Mouse (Mus musculus) bone marrow macrophage, adult 2 months (primary cell): ENCODE data around the gene Syt16.

Experiments used
- CTCF ChIP-seq: IDR thresholded peaks from 2 replicates; pipeline ENCODE4 v1.5.1; 2012; ENCODE audit warnings: low read depth, mild to moderate bottlenecking, low read length, moderate library complexity
- POLR2A ChIP-seq: IDR thresholded peaks from 2 replicates; pipeline ENCODE4 v1.6.1; 2012; ENCODE audit warnings: mild to moderate bottlenecking, low read depth, low read length, borderline replicate concordance

DNA sequence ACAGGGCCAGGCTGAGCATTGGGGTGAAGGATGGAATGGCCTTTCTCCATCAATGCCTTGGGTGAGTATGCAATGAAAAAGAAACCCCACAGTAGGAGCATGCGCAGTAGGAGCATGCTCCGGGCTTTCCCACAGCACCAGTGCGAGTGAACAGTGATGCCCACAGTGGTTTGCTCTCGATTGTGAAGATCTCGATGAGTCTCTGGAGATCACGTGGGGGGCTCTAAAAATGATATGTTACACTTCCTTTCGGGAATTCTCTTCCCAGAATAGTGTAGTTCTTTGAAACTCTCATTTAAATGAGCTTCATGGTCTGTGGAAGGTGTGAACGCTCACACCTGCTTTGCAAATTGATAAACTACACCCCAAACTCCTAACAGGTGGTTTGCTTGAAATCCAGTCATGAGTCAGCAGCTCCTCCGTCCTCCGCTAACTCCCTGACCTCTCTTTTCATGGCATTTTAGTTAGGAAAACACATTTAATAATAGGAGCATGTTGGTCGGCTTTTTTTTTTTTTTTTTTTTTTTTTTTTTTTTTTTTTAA lies 190.9 kb downstream of the Syt16 start:
- TF ChIP-seq CTCF, result no peak
- TF ChIP-seq POLR2A, result no peak
